ENCODE assay signal across 8 mouse cellular contexts in genomic region chr12:111907421-111907891, GRCm38 (mm10). TPM values are rescaled to one million over a fixed set of nuclear protein-coding genes. Genes with fewer than 3 reads are reported as not detected.
A peak's percentile ranks its signal among the peaks of the same experiment; 100 is the strongest.
DNase-seq lines count a peak whose midpoint lies in the region; ATAC-seq and TF ChIP-seq lines count a peak whose summit lies in the region.

No protein-coding gene starts in this region.

- peaks cover 49% of the 10 kb centered on the region for H3K79me2 ChIP-seq in macrophage (ENCODE audit: inconsistent target)

- H3K27ac ChIP-seq in forebrain, embryonic 14.5 days (ENCODE audit: low read depth, low read length): peak overlapping the region; percentile 89
- H3K27ac ChIP-seq in macrophage: no peak overlapping the region

- H3K4me3 ChIP-seq in E14TG2a.4 (replicated peaks; ENCODE audit: low read length) (peak overlapping the region; percentile 85), macrophage (ENCODE audit: inconsistent target) (peak overlapping the region; percentile 55)
- peak overlapping the region; percentile 65 for H3K4me3 ChIP-seq in forebrain, embryonic 14.5 days (ENCODE audit: low read depth, low read length)

- peak; percentile 70; the same call in 1 of the 2 replicates for ATAC-seq in forebrain, embryonic 14.5 days

- no peaks in the 10 kb centered on the region for H3K36me3 ChIP-seq in E14TG2a.4 (ENCODE audit: insufficient read depth, low read length)
- no peaks in the 10 kb centered on the region for H3K36me3 ChIP-seq in forebrain, embryonic 14.5 days (ENCODE audit: control insufficient read depth, insufficient read depth, low read length)
- no peaks in the 10 kb centered on the region for H3K36me3 ChIP-seq in macrophage (ENCODE audit: inconsistent target)

- H3K27me3 ChIP-seq in E14TG2a.4 (ENCODE audit: insufficient read depth, low read length): peaks cover 48% of the 10 kb centered on the region
- H3K27me3 ChIP-seq in forebrain, embryonic 14.5 days (replicated peaks; ENCODE audit: control insufficient read depth, insufficient read depth, low read length): peaks cover 11% of the 10 kb centered on the region

- H3K9ac ChIP-seq in forebrain, embryonic 14.5 days (ENCODE audit: low read length): peak overlapping the region; percentile 80

- H3K9me3 ChIP-seq in E14TG2a.4 (ENCODE audit: low read length): no peaks in the 10 kb centered on the region
- H3K9me3 ChIP-seq in forebrain, embryonic 14.5 days (replicated peaks; ENCODE audit: control insufficient read depth, low read length): no peaks in the 10 kb centered on the region

- peaks cover 18% of the 10 kb centered on the region for H3K4me1 ChIP-seq in E14TG2a.4 (replicated peaks; ENCODE audit: low read depth, low read length)
- peaks cover 3% of the 10 kb centered on the region; the same call in 1 of the 2 replicates for H3K4me1 ChIP-seq in forebrain, embryonic 14.5 days (ENCODE audit: control insufficient read depth, insufficient read depth, low read length)

- intact Hi-C loops in heart, postnatal 36 days (cut with DNase I): loop anchor here (5.0 kb wide), 1 partner anchor 35 kb away; no protein-coding TSS in a partner anchor

- DNase-seq in brain, embryonic 14.5 days (ENCODE audit: low read depth): peak; percentile 47
- peak; percentile 39 for DNase-seq in forebrain, embryonic 14.5 days (ENCODE audit: low spot score)
- peak; percentile 67 to 77 for DNase-seq in heart, postnatal 36 days
- DNase-seq in layer of hippocampus, postnatal 14 days (ENCODE audit: low spot score in 2 of 2): peak; percentile 34 to 53
- DNase-seq in right cerebral cortex, postnatal 36 days (ENCODE audit: low spot score in 2 of 2): peak; percentile 27 to 38
- DNase-seq in embryo, embryonic 10 days (ENCODE audit: low spot score): no peak

- WGBS in forebrain, embryonic 14.5 days: under 1% methylated on average over 32 of the region's 63 CpGs
- WGBS in macrophage (ENCODE audit: missing documents): 1% methylated on average over 55 of the region's 63 CpGs

- no peak for TF ChIP-seq POLR2A in brain, embryonic 14.5 days (IDR thresholded peaks at IDR 0.05; ENCODE audit: borderline replicate concordance, extremely low read depth, insufficient read depth, insufficient read length, poor library complexity, severe bottlenecking)

- H3K4me2 ChIP-seq in forebrain, embryonic 14.5 days (ENCODE audit: low read length): peak overlapping the region; percentile 90

- TF ChIP-seq CTCF in E14TG2a.4 (conservative IDR thresholded peaks at IDR 0.05; ENCODE audit: low read length): no peak
- no peak for TF ChIP-seq CTCF in brain, embryonic 14.5 days (IDR thresholded peaks at IDR 0.05; ENCODE audit: borderline replicate concordance, extremely low read depth, insufficient read depth, insufficient read length)

RNA-seq across cellular contexts. Expression of gene Ppp1r13b, which starts 0.5 kb away (rescaled TPM):
- polyA plus RNA-seq in brain, embryonic 14.5 days (2012; rRNA removed): 19.4 and 35.7 TPM in 2 replicates
- polyA plus RNA-seq in forebrain, embryonic 14.5 days (2014; fragmentation: Nextera tagmentation; extraction: Ambion mirVana): 12.5 and 20.1 TPM in 2 replicates
- total RNA-seq in heart, postnatal 36 days (2021): 10 to 100 TPM; 19.7 to 20.3 TPM
- total RNA-seq in layer of hippocampus, postnatal 14 days (2021): 10 to 100 TPM; 79.3 to 83.0 TPM
- total RNA-seq in macrophage (2018; cell fraction: chromatin; rRNA removed): 10 to 100 TPM in 18 of 26 experiments, 1 to 10 TPM in 8; 3.5 to 31.3 (median 17.4) TPM
- total RNA-seq in macrophage (2018; cell fraction: cytosol; rRNA removed): 10 to 100 TPM in 16 of 26 experiments, 1 to 10 TPM in 10; 2.9 to 20.1 (median 10.6) TPM
- 10 to 100 TPM in 19 of 26 experiments, 1 to 10 TPM in 7; 2.9 to 26.7 (median 13.9) TPM for total RNA-seq in macrophage (2018; cell fraction: nucleus; rRNA removed)
- 8.2 to 13.1 TPM (median 11.1 TPM) in 3 replicates for polyA plus RNA-seq in macrophage (2018)

RNA-seq across cellular contexts. Expression of gene Atp5mpl, which starts 59.3 kb away (rescaled TPM):
- 193 and 206 TPM in 2 replicates for polyA plus RNA-seq in brain, embryonic 14.5 days (2012; rRNA removed)
- 634 and 784 TPM in 2 replicates for polyA plus RNA-seq in forebrain, embryonic 14.5 days (2014; fragmentation: Nextera tagmentation; extraction: Ambion mirVana)
- total RNA-seq in heart, postnatal 36 days (2021): 1,000 to 10,000 TPM; 1,342 to 1,403 TPM
- total RNA-seq in layer of hippocampus, postnatal 14 days (2021): 100 to 1,000 TPM; 434 to 440 TPM
- 10 to 100 TPM; 10.3 to 87.1 (median 32.8) TPM for total RNA-seq in macrophage (2018; cell fraction: chromatin; rRNA removed)
- 100 to 1,000 TPM; 216 to 463 (median 329) TPM for total RNA-seq in macrophage (2018; cell fraction: cytosol; rRNA removed)
- 100 to 1,000 TPM in 6 of 26 experiments, 10 to 100 TPM in 20; 32.0 to 138 (median 76.1) TPM for total RNA-seq in macrophage (2018; cell fraction: nucleus; rRNA removed)
- polyA plus RNA-seq in macrophage (2018): 292 to 513 TPM (median 455 TPM) in 3 replicates
